Mouse (Mus musculus): Measurements from ENCODE around the gene Prodh2. TPM values are rescaled to one million over a fixed set of nuclear protein-coding genes. Genes with fewer than 3 reads are reported as not detected.

Prodh2 gene
- polyA plus RNA-seq, 1 experiment: 218 TPM

DNA sequence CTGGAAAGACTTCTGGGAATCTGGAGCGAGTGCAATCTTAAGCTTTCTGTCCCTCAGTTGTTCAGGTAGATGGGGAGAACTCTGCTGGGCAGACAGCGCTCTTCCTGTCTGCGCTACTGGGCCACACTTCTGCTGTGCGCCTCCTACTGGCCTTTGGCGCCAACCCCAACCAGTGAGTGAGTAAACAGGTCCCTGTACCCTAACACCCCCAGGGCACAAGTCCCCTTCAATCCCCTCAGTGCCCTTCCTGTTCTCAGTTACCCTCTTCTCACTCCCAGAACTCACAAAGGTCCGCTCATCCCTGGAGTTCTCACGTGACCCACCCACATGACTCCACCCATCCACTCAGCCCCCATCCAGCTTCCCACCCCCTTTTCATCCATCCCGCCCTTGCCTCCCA is 24.9 kb downstream of the Prodh2 start:
- TF ChIP-seq POLR2A (IDR thresholded peaks at IDR 0.05; ENCODE audit: low read depth, low read length): no peak
- no peak for TF ChIP-seq CTCF (conservative IDR thresholded peaks at IDR 0.05; ENCODE audit: insufficient read depth, insufficient read length, low read depth, low read length)
- no peak for DNase-seq
- H3K4me1 ChIP-seq (ENCODE audit: control insufficient read depth, insufficient read depth, low read length): no peaks in the 10 kb centered on the region
- H3K27ac ChIP-seq (ENCODE audit: insufficient read depth, low read depth, low read length): no peak overlapping the region
- no peaks in the 10 kb centered on the region for H3K36me3 ChIP-seq (ENCODE audit: control insufficient read depth, insufficient read depth, low read length)
- H3K27me3 ChIP-seq (replicated peaks; ENCODE audit: control insufficient read depth, insufficient read depth, low read length): no peaks in the 10 kb centered on the region
- 57% methylated on average over 8 of the region's 8 CpGs for WGBS
- no peak overlapping the region for H3K4me3 ChIP-seq (ENCODE audit: insufficient read depth, low read depth, low read length)

DNA sequence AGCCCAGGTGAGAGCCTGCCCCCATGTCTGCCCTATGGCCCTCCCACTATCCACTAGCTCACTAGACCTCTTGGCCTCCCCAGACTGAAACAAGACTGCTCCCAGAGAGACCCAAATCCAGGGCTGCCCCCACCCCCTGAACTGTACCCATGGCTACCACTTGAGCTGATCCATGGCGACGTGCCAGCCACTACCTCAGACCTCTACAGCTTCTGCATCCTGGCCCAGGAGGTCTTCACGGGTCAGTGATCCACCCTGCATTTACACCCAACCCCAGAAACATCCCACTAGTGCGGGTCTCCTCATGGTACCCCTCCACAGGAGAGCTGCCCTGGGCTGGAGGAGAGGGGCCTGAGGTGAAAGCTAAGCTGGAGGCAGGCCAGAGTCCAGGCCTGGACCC is 27.0 kb downstream of the Prodh2 start:
- TF ChIP-seq POLR2A (IDR thresholded peaks at IDR 0.05; ENCODE audit: low read depth, low read length) (no peak), CTCF (conservative IDR thresholded peaks at IDR 0.05; ENCODE audit: insufficient read depth, insufficient read length, low read depth, low read length) (no peak)
- WGBS: 53% methylated on average over 4 of the region's 4 CpGs
- no peak overlapping the region for H3K4me3 ChIP-seq (ENCODE audit: insufficient read depth, low read depth, low read length)

DNA sequence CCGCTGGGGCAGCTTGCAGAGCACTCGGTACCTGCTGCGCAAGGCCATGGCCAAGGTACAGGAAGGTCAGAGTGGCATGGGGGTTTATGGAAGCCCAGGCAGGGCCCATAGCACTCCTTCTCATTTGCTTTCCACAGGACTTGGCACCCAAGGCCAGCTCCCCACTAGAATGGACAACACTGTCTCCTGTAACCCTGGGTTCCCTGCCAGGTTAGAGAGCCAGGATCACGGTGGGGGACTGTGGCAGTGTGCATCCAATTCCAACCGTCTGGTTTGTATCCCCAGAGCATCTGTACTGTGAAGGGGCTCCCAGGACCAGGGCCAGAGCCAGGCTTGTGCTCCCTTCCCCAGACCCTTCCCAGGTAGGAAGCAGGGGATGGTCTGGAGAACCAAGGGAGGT is 27.4 kb downstream of the Prodh2 start:
- no peak for TF ChIP-seq CTCF (conservative IDR thresholded peaks at IDR 0.05; ENCODE audit: insufficient read depth, insufficient read length, low read depth, low read length)
- TF ChIP-seq POLR2A (IDR thresholded peaks at IDR 0.05; ENCODE audit: low read depth, low read length): no peak
- no peak for DNase-seq
- H3K4me1 ChIP-seq (ENCODE audit: control insufficient read depth, insufficient read depth, low read length): no peaks in the 10 kb centered on the region
- WGBS: 71% methylated on average over 5 of the region's 5 CpGs
- H3K27me3 ChIP-seq (replicated peaks; ENCODE audit: control insufficient read depth, insufficient read depth, low read length): no peaks in the 10 kb centered on the region
- no peaks in the 10 kb centered on the region for H3K36me3 ChIP-seq (ENCODE audit: control insufficient read depth, insufficient read depth, low read length)
- no peak overlapping the region for H3K27ac ChIP-seq (ENCODE audit: insufficient read depth, low read depth, low read length)
- H3K4me3 ChIP-seq (ENCODE audit: insufficient read depth, low read depth, low read length): no peak overlapping the region

More for the DNA sequence above, 27.0 kb downstream of the Prodh2 start:
- peak; percentile 17 for DNase-seq
- no peaks in the 10 kb centered on the region for H3K36me3 ChIP-seq (ENCODE audit: control insufficient read depth, insufficient read depth, low read length)
- H3K4me1 ChIP-seq (ENCODE audit: control insufficient read depth, insufficient read depth, low read length): no peaks in the 10 kb centered on the region
- H3K27ac ChIP-seq (ENCODE audit: insufficient read depth, low read depth, low read length): no peak overlapping the region
- H3K27me3 ChIP-seq (replicated peaks; ENCODE audit: control insufficient read depth, insufficient read depth, low read length): no peaks in the 10 kb centered on the region

DNA sequence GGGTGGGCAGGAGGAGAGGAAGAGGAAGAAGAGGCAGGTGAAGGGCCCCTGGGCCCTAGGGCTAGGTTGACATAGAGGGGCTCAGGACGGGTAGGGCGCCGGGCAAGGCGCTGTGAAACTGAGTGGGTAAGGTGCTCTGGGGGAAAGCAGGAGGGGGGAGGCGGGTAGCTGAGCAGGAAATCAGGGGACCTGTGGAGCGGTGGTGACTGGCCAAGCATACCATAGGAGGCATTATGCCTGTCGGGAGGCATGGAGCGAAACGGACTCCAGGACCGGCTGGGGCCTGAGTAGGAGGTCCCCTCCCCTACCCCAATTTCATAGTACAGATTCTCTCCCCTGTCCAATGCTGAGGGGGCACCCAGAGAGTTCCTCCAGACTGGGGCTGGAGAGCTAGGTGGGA is 29.4 kb downstream of the Prodh2 start:
- Histone ChIP-seq H3K4me3 (ENCODE audit: insufficient read depth, low read depth, low read length) (no peak overlapping the region), H3K27me3 (replicated peaks; ENCODE audit: control insufficient read depth, insufficient read depth, low read length) (no peaks in the 10 kb centered on the region), H3K4me1 (ENCODE audit: control insufficient read depth, insufficient read depth, low read length) (no peaks in the 10 kb centered on the region), H3K36me3 (ENCODE audit: control insufficient read depth, insufficient read depth, low read length) (no peaks in the 10 kb centered on the region), H3K27ac (ENCODE audit: insufficient read depth, low read depth, low read length) (no peak overlapping the region)
- DNase-seq: no peak
- TF ChIP-seq POLR2A (IDR thresholded peaks at IDR 0.05; ENCODE audit: low read depth, low read length): no peak
- no peak for TF ChIP-seq CTCF (conservative IDR thresholded peaks at IDR 0.05; ENCODE audit: insufficient read depth, insufficient read length, low read depth, low read length)
- 68% methylated on average over 10 of the region's 10 CpGs for WGBS

DNA sequence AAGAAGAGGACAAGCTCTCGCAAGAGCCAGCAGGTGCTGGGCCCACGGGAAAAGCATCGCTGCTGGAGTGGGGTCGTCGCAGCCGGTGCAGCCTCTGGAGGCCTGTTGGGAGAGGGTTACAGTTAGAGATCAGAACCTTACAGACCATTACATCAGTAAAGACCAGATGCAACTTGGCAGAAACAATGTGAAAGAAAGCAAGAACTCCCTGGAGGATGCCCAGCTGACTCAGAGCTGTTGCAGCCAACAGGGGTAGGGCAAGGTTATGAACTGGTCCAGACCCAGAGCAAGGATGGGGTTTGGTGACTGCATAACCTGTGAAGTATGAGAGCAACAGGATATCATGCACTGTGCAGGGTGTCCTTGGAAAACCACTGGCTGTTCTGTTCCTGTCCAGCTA is 31.1 kb downstream of the Prodh2 start:
- Histone ChIP-seq H3K27me3 (replicated peaks; ENCODE audit: control insufficient read depth, insufficient read depth, low read length) (no peaks in the 10 kb centered on the region), H3K4me3 (ENCODE audit: insufficient read depth, low read depth, low read length) (no peak overlapping the region), H3K27ac (ENCODE audit: insufficient read depth, low read depth, low read length) (no peak overlapping the region), H3K36me3 (ENCODE audit: control insufficient read depth, insufficient read depth, low read length) (no peaks in the 10 kb centered on the region), H3K4me1 (ENCODE audit: control insufficient read depth, insufficient read depth, low read length) (no peaks in the 10 kb centered on the region)
- no peak for DNase-seq
- no peak for TF ChIP-seq CTCF (conservative IDR thresholded peaks at IDR 0.05; ENCODE audit: insufficient read depth, insufficient read length, low read depth, low read length)
- TF ChIP-seq POLR2A (IDR thresholded peaks at IDR 0.05; ENCODE audit: low read depth, low read length): no peak
- WGBS: 91% methylated on average over 6 of the region's 6 CpGs

DNA sequence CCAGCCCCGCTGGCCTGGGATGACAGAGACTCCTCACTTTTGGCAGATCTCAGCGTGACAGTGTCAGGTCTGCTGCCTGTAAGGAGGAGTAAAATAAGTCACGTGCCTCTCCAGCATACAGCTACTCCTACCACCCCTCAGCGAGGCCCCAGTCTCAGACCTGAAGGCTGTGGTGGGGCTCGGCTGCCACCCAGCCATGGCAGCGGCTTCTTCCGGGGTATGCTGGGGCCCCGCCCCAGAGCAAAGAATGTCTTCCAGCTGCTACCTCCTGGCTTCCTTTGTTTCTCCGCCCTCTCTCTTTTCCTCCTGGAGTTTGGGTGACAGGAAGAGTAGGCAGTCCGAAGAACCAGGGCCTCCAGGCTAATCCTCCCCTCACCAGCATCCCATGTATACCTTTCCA is 32.5 kb downstream of the Prodh2 start:
- TF ChIP-seq POLR2A (IDR thresholded peaks at IDR 0.05; ENCODE audit: low read depth, low read length) (no peak), CTCF (conservative IDR thresholded peaks at IDR 0.05; ENCODE audit: insufficient read depth, insufficient read length, low read depth, low read length) (no peak)
- no peak for DNase-seq
- 57% methylated on average over 10 of the region's 10 CpGs for WGBS
- Histone ChIP-seq H3K27ac (ENCODE audit: insufficient read depth, low read depth, low read length) (no peak overlapping the region), H3K4me1 (ENCODE audit: control insufficient read depth, insufficient read depth, low read length) (no peaks in the 10 kb centered on the region), H3K27me3 (replicated peaks; ENCODE audit: control insufficient read depth, insufficient read depth, low read length) (no peaks in the 10 kb centered on the region), H3K36me3 (ENCODE audit: control insufficient read depth, insufficient read depth, low read length) (no peaks in the 10 kb centered on the region), H3K4me3 (ENCODE audit: insufficient read depth, low read depth, low read length) (0 out of 2 replicates have a peak overlapping the region, but pooled peaks have one; percentile 8)

DNA sequence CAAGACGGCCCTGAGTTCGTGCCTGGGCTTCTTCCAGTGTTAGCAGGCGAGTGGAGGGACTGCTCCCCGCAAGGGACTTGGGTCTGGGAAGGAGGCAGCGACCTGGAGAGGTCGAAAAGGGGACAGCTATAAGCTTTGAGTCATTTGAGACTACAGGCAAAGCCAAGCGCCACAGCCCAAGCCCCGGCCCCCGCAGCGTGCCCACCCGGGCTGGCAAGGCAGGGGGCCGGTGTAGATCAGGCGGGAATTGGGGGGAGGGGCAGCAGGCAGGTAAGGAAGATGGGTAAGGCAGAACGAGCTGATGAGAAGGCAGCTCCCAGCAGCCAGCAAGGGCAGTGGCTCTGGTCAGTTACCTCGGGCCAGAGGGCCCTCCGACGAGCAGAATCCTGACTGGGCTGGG is 33.0 kb downstream of the Prodh2 start:
- Histone ChIP-seq H3K27me3 (replicated peaks; ENCODE audit: control insufficient read depth, insufficient read depth, low read length) (no peaks in the 10 kb centered on the region), H3K4me3 (ENCODE audit: insufficient read depth, low read depth, low read length) (no peak overlapping the region), H3K4me1 (ENCODE audit: control insufficient read depth, insufficient read depth, low read length) (no peaks in the 10 kb centered on the region), H3K36me3 (ENCODE audit: control insufficient read depth, insufficient read depth, low read length) (no peaks in the 10 kb centered on the region), H3K27ac (ENCODE audit: insufficient read depth, low read depth, low read length) (no peak overlapping the region)
- TF ChIP-seq CTCF (conservative IDR thresholded peaks at IDR 0.05; ENCODE audit: insufficient read depth, insufficient read length, low read depth, low read length): no peak
- no peak for TF ChIP-seq POLR2A (IDR thresholded peaks at IDR 0.05; ENCODE audit: low read depth, low read length)
- DNase-seq: no peak
- whole genome bisulfite sequencing: 54% methylated on average over 17 of the region's 17 CpGs

DNA sequence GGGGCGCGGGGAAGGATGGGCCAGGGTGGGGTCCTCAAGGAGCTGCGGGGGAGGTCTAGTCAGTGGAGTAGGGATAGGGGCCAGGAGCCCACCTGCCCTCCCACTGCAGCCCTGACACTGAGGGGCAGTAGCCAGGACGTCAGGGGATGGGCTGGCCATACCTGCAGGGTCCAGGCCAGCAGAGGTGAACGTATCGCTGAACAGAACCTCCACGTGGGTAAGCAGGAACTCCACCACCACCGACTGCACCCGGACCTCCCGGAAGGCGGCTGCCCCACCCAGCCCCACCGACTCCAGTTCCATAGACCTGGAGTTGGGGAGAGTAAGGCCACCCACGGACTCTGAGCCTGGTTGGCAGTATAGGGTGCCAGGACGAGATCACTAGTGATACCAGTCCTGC is 33.6 kb downstream of the Prodh2 start:
- 85% methylated on average over 14 of the region's 14 CpGs for WGBS
- TF ChIP-seq POLR2A (IDR thresholded peaks at IDR 0.05; ENCODE audit: low read depth, low read length): no peak
- no peak for TF ChIP-seq CTCF (conservative IDR thresholded peaks at IDR 0.05; ENCODE audit: insufficient read depth, insufficient read length, low read depth, low read length)
- Histone ChIP-seq H3K4me3 (ENCODE audit: insufficient read depth, low read depth, low read length) (no peak overlapping the region), H3K27me3 (replicated peaks; ENCODE audit: control insufficient read depth, insufficient read depth, low read length) (no peaks in the 10 kb centered on the region), H3K27ac (ENCODE audit: insufficient read depth, low read depth, low read length) (no peak overlapping the region), H3K4me1 (ENCODE audit: control insufficient read depth, insufficient read depth, low read length) (no peaks in the 10 kb centered on the region), H3K36me3 (ENCODE audit: control insufficient read depth, insufficient read depth, low read length) (no peaks in the 10 kb centered on the region)
- DNase-seq: no peak
